Mouse (Mus musculus): ENCODE measurements around the gene B4galnt2. TPM values are rescaled to one million over a fixed set of nuclear protein-coding genes. Genes with fewer than 3 reads are reported as not detected.
A peak's percentile ranks its signal among the peaks of the same experiment; 100 is the strongest.
"Not testable (repeated sequence)": the region's sequence is repeated elsewhere in the genome, so short reads cannot be mapped to it uniquely, and the experiment has no call there.

Gene B4galnt2
- polyA plus RNA-seq, 1 experiment = not detected

- DNase-seq (ENCODE audit: low read depth) = no peak
- TF ChIP-seq POLR2A (IDR thresholded peaks at IDR 0.05; ENCODE audit: borderline replicate concordance, extremely low read depth, insufficient read depth, insufficient read length, poor library complexity, severe bottlenecking) = no peak
- no peak for TF ChIP-seq CTCF (IDR thresholded peaks at IDR 0.05; ENCODE audit: borderline replicate concordance, extremely low read depth, insufficient read depth, insufficient read length)
Measured at GRCm38 (mm10) chr11:95924215-95924614, 9.5 kb upstream of the B4galnt2 start.

GRCm38 (mm10) chr11:95923477-95923876, 8.8 kb upstream of the B4galnt2 start:
- not testable (repeated sequence) for DNase-seq (ENCODE audit: low read depth)

- no peak for TF ChIP-seq CTCF (IDR thresholded peaks at IDR 0.05; ENCODE audit: borderline replicate concordance, extremely low read depth, insufficient read depth, insufficient read length)
- TF ChIP-seq POLR2A (IDR thresholded peaks at IDR 0.05; ENCODE audit: borderline replicate concordance, extremely low read depth, insufficient read depth, insufficient read length, poor library complexity, severe bottlenecking) = no peak
- DNase-seq (ENCODE audit: low read depth) = no peak
Measured at GRCm38 (mm10) chr11:95921991-95922621, 7.4 kb upstream of the B4galnt2 start.

GRCm38 (mm10) chr11:95916426-95916825, 1.7 kb upstream of the B4galnt2 start:
- no peak for DNase-seq (ENCODE audit: low read depth)

GRCm38 (mm10) chr11:95915006-95915710, 467 bp upstream of the B4galnt2 start:
- peak; percentile 30 for DNase-seq (ENCODE audit: low read depth)
- no peak for TF ChIP-seq CTCF (IDR thresholded peaks at IDR 0.05; ENCODE audit: borderline replicate concordance, extremely low read depth, insufficient read depth, insufficient read length)
- TF ChIP-seq POLR2A (IDR thresholded peaks at IDR 0.05; ENCODE audit: borderline replicate concordance, extremely low read depth, insufficient read depth, insufficient read length, poor library complexity, severe bottlenecking) = no peak

More at GRCm38 (mm10) chr11:95916426-95916825, 1.7 kb upstream of the B4galnt2 start:
- TF ChIP-seq POLR2A (IDR thresholded peaks at IDR 0.05; ENCODE audit: borderline replicate concordance, extremely low read depth, insufficient read depth, insufficient read length, poor library complexity, severe bottlenecking) = no peak
- TF ChIP-seq CTCF (IDR thresholded peaks at IDR 0.05; ENCODE audit: borderline replicate concordance, extremely low read depth, insufficient read depth, insufficient read length) = no peak

- TF ChIP-seq POLR2A (IDR thresholded peaks at IDR 0.05; ENCODE audit: borderline replicate concordance, extremely low read depth, insufficient read depth, insufficient read length, poor library complexity, severe bottlenecking) (no peak), CTCF (IDR thresholded peaks at IDR 0.05; ENCODE audit: borderline replicate concordance, extremely low read depth, insufficient read depth, insufficient read length) (no peak)
- DNase-seq (ENCODE audit: low read depth) = peak; percentile 9
Measured at GRCm38 (mm10) chr11:95913959-95914566, 628 bp downstream of the B4galnt2 start.

GRCm38 (mm10) chr11:95911579-95911978, 3.1 kb downstream of the B4galnt2 start:
- DNase-seq (ENCODE audit: low read depth) = no peak
- no peak for TF ChIP-seq CTCF (IDR thresholded peaks at IDR 0.05; ENCODE audit: borderline replicate concordance, extremely low read depth, insufficient read depth, insufficient read length)
- TF ChIP-seq POLR2A (IDR thresholded peaks at IDR 0.05; ENCODE audit: borderline replicate concordance, extremely low read depth, insufficient read depth, insufficient read length, poor library complexity, severe bottlenecking) = no peak

GRCm38 (mm10) chr11:95907805-95908524, 6.7 kb downstream of the B4galnt2 start:
- TF ChIP-seq POLR2A (IDR thresholded peaks at IDR 0.05; ENCODE audit: borderline replicate concordance, extremely low read depth, insufficient read depth, insufficient read length, poor library complexity, severe bottlenecking) (no peak), CTCF (IDR thresholded peaks at IDR 0.05; ENCODE audit: borderline replicate concordance, extremely low read depth, insufficient read depth, insufficient read length) (no peak)
- DNase-seq (ENCODE audit: low read depth) = no peak

GRCm38 (mm10) chr11:95904290-95904689, 10.4 kb downstream of the B4galnt2 start:
- TF ChIP-seq CTCF (IDR thresholded peaks at IDR 0.05; ENCODE audit: borderline replicate concordance, extremely low read depth, insufficient read depth, insufficient read length) (no peak), POLR2A (IDR thresholded peaks at IDR 0.05; ENCODE audit: borderline replicate concordance, extremely low read depth, insufficient read depth, insufficient read length, poor library complexity, severe bottlenecking) (no peak)
- DNase-seq (ENCODE audit: low read depth) = no peak

GRCm38 (mm10) chr11:95896446-95897179, 18.1 kb downstream of the B4galnt2 start:
- no peak for TF ChIP-seq POLR2A (IDR thresholded peaks at IDR 0.05; ENCODE audit: borderline replicate concordance, extremely low read depth, insufficient read depth, insufficient read length, poor library complexity, severe bottlenecking)
- TF ChIP-seq CTCF (IDR thresholded peaks at IDR 0.05; ENCODE audit: borderline replicate concordance, extremely low read depth, insufficient read depth, insufficient read length) = no peak
- no peak for DNase-seq (ENCODE audit: low read depth)
